ENCODE assay signal across 43 mouse cellular contexts in genomic region chr6:70910285-70910684, GRCm38 (mm10). TPM values are rescaled to one million over a fixed set of nuclear protein-coding genes. Genes with fewer than 3 reads are reported as not detected.
"Had no signal": no experiment of that assay in that cellular context is flagged by ENCODE, and none has a peak within 500 bp of the region (broad histone marks: within the 10 kb centered on the region; RNA-seq: fewer than 3 reads in every experiment).

No protein-coding gene starts in this region.

- H3K9me3 ChIP-seq: heart, embryonic 10.5 days; heart, embryonic 13.5 days; heart, embryonic 15.5 days; hindbrain, embryonic 10.5 days; hindbrain, embryonic 12.5 days; intestine, embryonic 15.5 days; limb, embryonic 13.5 days; limb, embryonic 15.5 days; liver, embryonic 12.5 days had no signal

- H3K27ac ChIP-seq: heart, embryonic 10.5 days; heart, embryonic 13.5 days; heart, embryonic 15.5 days; hindbrain, embryonic 10.5 days; hindbrain, embryonic 12.5 days; hindbrain, embryonic 14.5 days; intestine, embryonic 15.5 days; limb, embryonic 13.5 days; limb, embryonic 15.5 days; liver, embryonic 12.5 days; liver, embryonic 14.5 days had no signal

- DNase-seq: gastrocnemius, postnatal 14 days; gastrocnemius, postnatal 36 days; heart, adult 18-20 months; heart, postnatal 4 days; kidney, adult 18-20 months; kidney, adult 8-10 months; kidney, postnatal 10 days; kidney, postnatal 36 days; layer of hippocampus, adult 9-11 months; layer of hippocampus, postnatal 36 days; left cerebral cortex, postnatal 4 days had no signal

- H3K9ac ChIP-seq: heart, embryonic 13.5 days; heart, embryonic 15.5 days; hindbrain, embryonic 12.5 days; hindbrain, embryonic 14.5 days; intestine, embryonic 15.5 days; limb, embryonic 13.5 days; limb, embryonic 15.5 days; liver, embryonic 12.5 days; liver, embryonic 14.5 days had no signal

- H3K4me3 ChIP-seq: heart, embryonic 15.5 days; hindbrain, embryonic 10.5 days; hindbrain, embryonic 12.5 days; intestine, embryonic 15.5 days; limb, embryonic 13.5 days; limb, embryonic 15.5 days; liver, embryonic 12.5 days had no signal

- H3K27me3 ChIP-seq: intestine, embryonic 15.5 days; limb, embryonic 13.5 days; limb, embryonic 15.5 days had no signal

- H3K4me2 ChIP-seq: hindbrain, embryonic 12.5 days; hindbrain, embryonic 14.5 days had no signal

- ATAC-seq: hindbrain, embryonic 16.5 days; inflammation-experienced regulatory T-cells, adult 6 months; intestine, embryonic 15.5 days; intestine, postnatal 0 days; liver, embryonic 12.5 days had no signal

RNA-seq across cellular contexts. Expression of gene Tex37, which starts 8.4 kb away (rescaled TPM):
- total RNA-seq: gastrocnemius, adult 18-20 months; gastrocnemius, adult 8-10 months; gastrocnemius, postnatal 14 days; gastrocnemius, postnatal 36 days; heart, adult 18-20 months; heart, adult 8-10 months; heart, postnatal 25 days; heart, postnatal 4 days; layer of hippocampus, adult 18-20 months; layer of hippocampus, adult 8-10 months; layer of hippocampus, postnatal 14 days; layer of hippocampus, postnatal 36 days; left cerebral cortex, adult 18-20 months; left cerebral cortex, adult 8-10 months; left cerebral cortex, postnatal 10 days; left cerebral cortex, postnatal 25 days; left cerebral cortex, postnatal 4 days; liver, adult 2 months had no signal
- polyA plus RNA-seq: heart, embryonic 10.5 days; heart, embryonic 13.5 days; heart, embryonic 15.5 days; heart, postnatal 0 days; hindbrain, embryonic 10.5 days; hindbrain, embryonic 12.5 days; hindbrain, embryonic 14.5 days; hindbrain, embryonic 16.5 days; inflammation-experienced regulatory T-cells, adult 6 months; intestine, embryonic 15.5 days; intestine, postnatal 0 days; kidney, embryonic 14.5 days; kidney, embryonic 16.5 days; large intestine, adult 2 months; limb, embryonic 11.5 days; limb, embryonic 13.5 days; limb, embryonic 15.5 days; liver, adult 2 months; liver, embryonic 12.5 days; liver, embryonic 14.5 days had no signal

RNA-seq across cellular contexts. Expression of gene Foxi3, which starts 46.0 kb away (rescaled TPM):
- total RNA-seq: gastrocnemius, adult 18-20 months; gastrocnemius, adult 8-10 months; gastrocnemius, postnatal 14 days; gastrocnemius, postnatal 36 days; heart, adult 18-20 months; heart, adult 8-10 months; heart, postnatal 25 days; heart, postnatal 4 days; layer of hippocampus, adult 18-20 months; layer of hippocampus, adult 8-10 months; layer of hippocampus, postnatal 14 days; layer of hippocampus, postnatal 36 days; left cerebral cortex, adult 18-20 months; left cerebral cortex, adult 8-10 months; left cerebral cortex, postnatal 10 days; left cerebral cortex, postnatal 25 days; left cerebral cortex, postnatal 4 days; liver, adult 2 months had no signal
- polyA plus RNA-seq: gonadal fat pad, adult 2 months; heart, embryonic 10.5 days; heart, embryonic 13.5 days; heart, embryonic 15.5 days; heart, postnatal 0 days; hindbrain, embryonic 10.5 days; hindbrain, embryonic 12.5 days; hindbrain, embryonic 14.5 days; hindbrain, embryonic 16.5 days; inflammation-experienced regulatory T-cells, adult 6 months; intestine, embryonic 15.5 days; intestine, postnatal 0 days; kidney, embryonic 14.5 days; kidney, embryonic 16.5 days; large intestine, adult 2 months; liver, adult 2 months; liver, embryonic 12.5 days; liver, embryonic 14.5 days had no signal
